Mouse (Mus musculus) heart, embryonic 12.5 days (tissue): ENCODE data around the gene Tnks1bp1. TPM values are rescaled to one million over a fixed set of nuclear protein-coding genes. Genes with fewer than 3 reads are reported as not detected.
A peak's percentile ranks its signal among the peaks of the same experiment; 100 is the strongest.

Experiments
- ATAC-seq: fragments of 200-750 bp; cut with Nextera tagmentation; 2 replicates; pipeline ENCODE4 v1.8.0; 2017; ENCODE audit warnings: moderate TSS enrichment, moderate library complexity; ENCODE audit not compliant: insufficient number of reproducible peaks, low FRiP score
- H3K27ac ChIP-seq: fragments of 300-500 bp; sonication (generic); 2 replicates; pipeline ENCODE4 v1.5.1; 2016; ENCODE audit warnings: mild to moderate bottlenecking, moderate library complexity; ENCODE audit not compliant: poor library complexity, severe bottlenecking
- H3K27me3 ChIP-seq: fragments of 300-500 bp; sonication (generic); replicated peaks from 2 replicates; pipeline ENCODE4 v1.6.1; 2016; ENCODE audit warnings: mild to moderate bottlenecking, moderate library complexity
- H3K36me3 ChIP-seq: fragments of 300-500 bp; sonication (generic); 2 replicates; pipeline ENCODE4 v1.6.1; 2016; ENCODE audit warnings: mild to moderate bottlenecking, moderate library complexity
- H3K4me1 ChIP-seq: fragments of 300-500 bp; sonication (generic); replicated peaks from 2 replicates; pipeline ENCODE4 v1.6.1; 2016; ENCODE audit warnings: mild to moderate bottlenecking
- H3K4me2 ChIP-seq: fragments of 300-500 bp; sonication (generic); 2 replicates; pipeline ENCODE4 v1.6.1; 2016; ENCODE audit warnings: mild to moderate bottlenecking, moderate library complexity
- H3K4me3 ChIP-seq: fragments of 300-500 bp; sonication (generic); 2 replicates; pipeline ENCODE4 v1.5.1; 2016; ENCODE audit warnings: mild to moderate bottlenecking
- H3K9ac ChIP-seq: fragments of 300-500 bp; sonication (generic); 2 replicates; pipeline ENCODE4 v1.6.1; 2016; ENCODE audit warnings: mild to moderate bottlenecking, moderate library complexity
- H3K9me3 ChIP-seq: fragments of 300-500 bp; sonication (generic); replicated peaks from 2 replicates; pipeline ENCODE4 v1.6.1; 2016; ENCODE audit warnings: mild to moderate bottlenecking, moderate library complexity
- WGBS: fragments of 180-500 bp; shearing (Covaris S2); methylation state at CpG from one replicate; pipeline ENCODE4 v1.1.7; 2016; 5-methylcytosine and 5-hydroxymethylcytosine counted together
- polyA plus RNA-seq: library from polyadenylated mRNA; unstranded; fragments of >200 nt; fragmentation: Nextera tagmentation; extraction: Ambion mirVana; gene quantifications from 2 replicates; pipeline ENCODE4 v1.2.1, GENCODE M21; 2016

Gene Tnks1bp1
- polyA plus RNA-seq: 33.2 and 36.6 TPM in 2 replicates

DNA sequence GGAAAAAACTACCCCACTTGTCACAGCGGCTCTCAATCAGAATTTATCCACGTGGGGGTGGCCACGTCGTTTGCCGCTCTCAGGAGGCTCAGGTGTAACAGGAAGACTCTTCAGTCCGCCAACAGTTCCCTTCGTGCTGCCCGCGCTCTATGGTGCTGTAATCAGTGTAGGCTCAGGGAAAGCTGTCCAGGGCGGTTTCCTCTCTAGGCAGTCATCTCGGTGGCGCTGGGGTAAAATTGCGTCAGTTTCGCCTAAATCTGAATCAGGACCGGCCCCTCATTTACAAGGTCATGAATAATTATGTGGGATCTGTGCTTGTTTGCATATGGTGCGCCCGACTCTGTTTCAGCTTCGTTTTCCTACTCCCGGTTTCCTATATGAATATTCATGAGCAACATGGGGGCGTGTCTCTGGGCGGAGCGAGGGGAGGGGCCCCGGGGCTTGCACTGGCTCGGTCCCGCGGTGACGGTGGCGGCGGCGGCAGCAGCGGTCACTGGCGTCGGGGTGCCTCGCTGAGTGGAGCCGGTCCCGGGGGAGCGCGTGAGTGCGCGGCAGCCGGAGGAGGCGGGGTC lies at the start of gene Tnks1bp1:
TSS of gene Tnks1bp1 (plus strand) at position 427 of the 572 bp plus-strand sequence.
- H3K4me3 ChIP-seq: peak within 1 kb of the TSS; percentile 84
- peaks cover 56% of the 10 kb centered on the region for H3K36me3 ChIP-seq
- ATAC-seq: peak; percentile 89
- H3K27me3 ChIP-seq: no peaks in the 10 kb centered on the region
- WGBS: 1% methylated on average over 42 of the region's 42 CpGs
- H3K9me3 ChIP-seq: no peaks in the 10 kb centered on the region
- peak within 1 kb of the TSS; percentile 93 for H3K27ac ChIP-seq
- H3K4me1 ChIP-seq: peaks cover 46% of the 10 kb centered on the region
- H3K9ac ChIP-seq: peak within 1 kb of the TSS; percentile 91
- H3K4me2 ChIP-seq: peak within 1 kb of the TSS; percentile 83

DNA sequence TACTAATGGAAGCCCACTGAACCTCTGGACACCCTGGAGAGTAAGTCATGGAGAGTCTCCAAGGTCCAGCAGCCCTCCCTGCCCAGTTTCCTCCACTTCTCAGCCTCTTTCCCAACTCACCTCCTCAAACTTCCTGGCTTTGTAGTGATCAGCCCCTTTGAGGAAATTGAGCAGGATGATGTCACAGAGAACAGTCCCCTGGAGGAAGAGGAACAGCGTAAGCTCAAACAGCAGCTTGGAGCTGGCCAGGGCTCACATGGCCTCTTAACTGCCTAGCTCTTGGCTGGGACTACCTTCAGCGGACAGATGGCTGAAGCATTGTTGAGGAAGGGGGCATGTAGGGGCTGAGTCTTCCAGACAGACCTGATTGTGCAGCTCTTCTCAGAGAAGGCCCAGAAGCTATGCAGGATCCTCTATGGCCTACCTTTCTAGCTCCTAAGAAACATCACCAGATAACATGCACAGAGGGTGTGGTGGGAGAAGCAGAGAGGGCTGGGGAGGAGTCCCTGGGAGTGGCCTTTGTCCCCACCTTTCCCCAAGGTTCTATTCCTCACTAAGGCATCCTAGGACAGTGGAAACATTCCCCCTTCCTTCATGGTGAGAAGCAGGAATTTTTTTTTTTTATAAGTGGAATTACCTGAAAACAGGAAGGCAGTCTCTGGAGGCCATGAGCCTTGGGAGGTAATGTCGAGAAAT lies 48.2 kb upstream of the Tnks1bp1 start:
- no peak overlapping the region for H3K9ac ChIP-seq
- WGBS: 66% methylated on average over 3 of the region's 3 CpGs
- no peaks in the 10 kb centered on the region for H3K27me3 ChIP-seq
- H3K4me2 ChIP-seq: no peak overlapping the region
- H3K36me3 ChIP-seq: no peaks in the 10 kb centered on the region
- H3K4me1 ChIP-seq: peaks cover 16% of the 10 kb centered on the region
- no peaks in the 10 kb centered on the region for H3K9me3 ChIP-seq
- H3K4me3 ChIP-seq: no peak overlapping the region
- ATAC-seq: peak; percentile 37; the same call in 1 of the 2 replicates
- 0 out of 2 replicates have a peak overlapping the region, but pooled peaks have one; percentile 23 for H3K27ac ChIP-seq

DNA sequence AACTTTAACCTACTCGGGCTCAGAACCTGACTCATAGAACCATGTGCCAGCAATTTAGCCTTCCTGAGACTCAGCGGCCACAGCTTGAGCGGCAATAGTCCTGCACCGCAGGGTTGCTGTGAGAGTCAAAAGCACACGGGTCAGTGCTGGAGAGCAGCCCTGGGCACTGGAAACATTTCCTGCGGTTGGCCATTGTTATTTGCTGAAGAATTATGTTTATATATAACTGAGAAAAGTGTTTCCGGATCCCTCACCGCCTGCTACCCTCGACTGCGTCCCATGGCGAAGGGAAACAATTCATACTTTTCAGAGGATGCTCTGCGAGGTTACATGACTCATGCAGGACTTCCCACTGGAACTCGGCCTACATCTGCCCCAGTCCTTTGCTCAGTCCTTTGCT lies 46.3 kb upstream of the Tnks1bp1 start:
- WGBS: 78% methylated on average over 13 of the region's 13 CpGs
- no peak overlapping the region for H3K4me2 ChIP-seq
- H3K9ac ChIP-seq: no peak overlapping the region
- H3K36me3 ChIP-seq: no peaks in the 10 kb centered on the region
- no peaks in the 10 kb centered on the region for H3K27me3 ChIP-seq
- no peak overlapping the region for H3K4me3 ChIP-seq
- peaks cover 19% of the 10 kb centered on the region for H3K4me1 ChIP-seq
- no peak overlapping the region for H3K27ac ChIP-seq
- ATAC-seq: no peak
- no peaks in the 10 kb centered on the region for H3K9me3 ChIP-seq

DNA sequence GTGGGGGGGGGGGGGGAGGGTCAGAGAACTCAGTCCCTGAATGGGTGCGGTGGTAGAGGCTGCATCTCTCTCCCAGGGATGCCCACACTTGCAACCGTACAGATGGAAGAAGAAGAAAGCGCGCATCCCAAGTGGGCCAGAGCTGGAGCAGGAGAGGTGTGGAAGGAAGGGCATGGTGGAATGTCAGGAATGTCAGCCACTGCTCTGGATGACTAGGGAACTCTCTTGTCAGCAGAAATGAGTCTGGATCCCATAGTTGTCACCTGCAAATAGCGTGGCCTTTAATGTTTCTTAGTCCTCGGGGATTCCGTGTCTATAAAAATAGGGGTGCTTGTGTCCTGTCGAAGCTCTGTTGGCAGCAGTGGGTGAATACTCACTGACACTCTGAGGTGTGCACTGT lies 45.2 kb upstream of the Tnks1bp1 start:
- 40% methylated on average over 8 of the region's 8 CpGs for WGBS
- Histone ChIP-seq H3K4me1 (peaks cover 29% of the 10 kb centered on the region), H3K4me2 (no peak overlapping the region), H3K36me3 (no peaks in the 10 kb centered on the region), H3K4me3 (no peak overlapping the region), H3K9ac (no peak overlapping the region), H3K9me3 (no peaks in the 10 kb centered on the region), H3K27ac (0 out of 2 replicates have a peak overlapping the region, but pooled peaks have one; percentile 17), H3K27me3 (no peaks in the 10 kb centered on the region)
- 0 out of 2 replicates have a peak, but pooled peaks have one; percentile 34 for ATAC-seq

DNA sequence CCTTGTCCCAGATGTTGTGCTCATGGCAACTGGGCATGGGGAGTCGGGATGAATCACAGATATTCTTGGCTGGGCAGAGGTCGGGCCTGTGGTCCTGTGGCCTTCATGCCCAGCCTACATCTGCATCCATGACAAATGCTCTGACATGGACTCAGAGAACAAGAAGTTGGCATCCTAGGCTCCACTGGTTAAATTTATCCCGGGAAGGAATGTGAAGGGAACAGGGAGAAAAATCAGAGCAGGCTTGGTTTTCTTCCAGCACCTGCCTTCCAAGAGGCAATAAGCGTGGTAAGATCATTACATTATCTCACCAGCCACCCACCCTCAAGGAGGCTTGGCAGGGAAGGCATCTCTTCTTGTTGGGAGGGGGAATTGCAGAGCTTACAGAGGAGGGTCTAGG lies 43.5 kb upstream of the Tnks1bp1 start:
- Histone ChIP-seq H3K4me1 (peaks cover 29% of the 10 kb centered on the region), H3K4me3 (no peak overlapping the region), H3K27ac (no peak overlapping the region), H3K27me3 (no peaks in the 10 kb centered on the region), H3K4me2 (no peak overlapping the region), H3K9ac (no peak overlapping the region), H3K36me3 (no peaks in the 10 kb centered on the region), H3K9me3 (no peaks in the 10 kb centered on the region)
- no peak for ATAC-seq
- WGBS: 79% methylated on average over 4 of the region's 4 CpGs

DNA sequence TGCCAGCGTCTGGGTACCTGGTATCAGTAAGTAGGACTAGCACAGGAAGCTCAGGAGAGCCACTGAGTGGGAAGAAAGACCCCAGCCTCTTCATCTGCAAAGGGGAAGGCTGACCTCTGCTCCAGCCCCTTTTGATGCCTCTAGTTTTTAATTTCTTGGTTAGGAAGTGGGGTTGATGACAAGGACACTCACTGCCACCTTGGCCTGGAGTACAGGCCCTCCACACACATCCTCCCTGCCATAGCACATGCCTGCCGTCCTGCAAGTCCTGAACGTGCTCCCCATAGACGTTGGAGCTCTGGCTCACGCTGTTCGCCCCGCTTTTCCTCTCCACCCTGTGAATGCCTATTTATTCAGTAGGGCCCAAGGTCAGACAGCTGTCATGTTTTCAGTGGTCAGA lies 41.2 kb upstream of the Tnks1bp1 start:
- Histone ChIP-seq H3K27me3 (no peaks in the 10 kb centered on the region), H3K36me3 (no peaks in the 10 kb centered on the region), H3K4me2 (no peak overlapping the region), H3K4me3 (no peak overlapping the region), H3K9ac (no peak overlapping the region), H3K9me3 (no peaks in the 10 kb centered on the region), H3K4me1 (peaks cover 47% of the 10 kb centered on the region), H3K27ac (no peak overlapping the region)
- WGBS: 64% methylated on average over 7 of the region's 7 CpGs
- ATAC-seq: no peak

DNA sequence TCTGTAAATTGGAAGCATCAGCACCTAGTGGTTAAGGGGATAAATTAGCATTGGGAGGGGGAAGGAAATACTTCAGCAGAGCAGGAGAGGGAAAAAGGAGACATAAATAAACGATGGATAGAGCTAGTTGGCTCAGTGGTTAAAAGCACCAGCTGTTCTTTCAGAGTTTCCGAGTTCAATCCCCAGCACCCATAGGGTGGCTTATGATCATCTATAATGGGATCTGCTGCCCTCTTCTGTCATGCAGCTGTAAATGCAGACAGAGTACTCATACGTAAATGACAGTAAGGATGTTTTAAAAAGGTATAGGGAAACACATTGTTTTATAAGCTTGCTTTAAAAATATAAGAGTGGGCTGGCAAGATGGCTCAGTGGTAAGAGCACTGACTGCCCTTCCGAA lies 40.1 kb upstream of the Tnks1bp1 start:
- Histone ChIP-seq H3K4me1 (peaks cover 52% of the 10 kb centered on the region), H3K27ac (no peak overlapping the region), H3K36me3 (no peaks in the 10 kb centered on the region), H3K4me2 (no peak overlapping the region), H3K9ac (no peak overlapping the region), H3K9me3 (no peaks in the 10 kb centered on the region), H3K27me3 (no peaks in the 10 kb centered on the region), H3K4me3 (no peak overlapping the region)
- WGBS: 33% methylated on average over 4 of the region's 4 CpGs
- no peak for ATAC-seq

DNA sequence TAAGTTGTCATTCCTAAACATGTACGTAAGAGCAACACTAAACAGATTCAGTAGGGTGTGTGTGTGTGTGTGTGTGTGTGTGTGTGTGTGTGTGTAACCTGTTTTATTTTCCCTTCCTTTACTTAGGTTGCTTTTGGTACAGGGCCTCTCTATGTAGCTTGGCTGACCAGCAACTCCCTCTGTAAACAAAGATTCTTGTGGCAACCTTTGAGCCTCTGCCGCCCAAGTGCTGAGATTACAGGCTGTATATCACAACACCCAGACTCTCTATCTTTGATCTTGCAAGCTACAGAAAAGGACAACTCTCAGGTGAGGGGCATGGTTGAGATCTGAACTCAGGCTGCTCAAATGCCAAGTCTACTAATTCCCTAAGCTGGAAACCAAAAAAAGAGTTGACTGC lies 38.6 kb upstream of the Tnks1bp1 start:
- Histone ChIP-seq H3K4me1 (peaks cover 47% of the 10 kb centered on the region), H3K36me3 (no peaks in the 10 kb centered on the region), H3K9me3 (no peaks in the 10 kb centered on the region), H3K27me3 (no peaks in the 10 kb centered on the region), H3K27ac (no peak overlapping the region), H3K4me2 (no peak overlapping the region), H3K9ac (no peak overlapping the region), H3K4me3 (no peak overlapping the region)
- WGBS: 73% methylated on average over 2 of the region's 2 CpGs
- no peak for ATAC-seq

DNA sequence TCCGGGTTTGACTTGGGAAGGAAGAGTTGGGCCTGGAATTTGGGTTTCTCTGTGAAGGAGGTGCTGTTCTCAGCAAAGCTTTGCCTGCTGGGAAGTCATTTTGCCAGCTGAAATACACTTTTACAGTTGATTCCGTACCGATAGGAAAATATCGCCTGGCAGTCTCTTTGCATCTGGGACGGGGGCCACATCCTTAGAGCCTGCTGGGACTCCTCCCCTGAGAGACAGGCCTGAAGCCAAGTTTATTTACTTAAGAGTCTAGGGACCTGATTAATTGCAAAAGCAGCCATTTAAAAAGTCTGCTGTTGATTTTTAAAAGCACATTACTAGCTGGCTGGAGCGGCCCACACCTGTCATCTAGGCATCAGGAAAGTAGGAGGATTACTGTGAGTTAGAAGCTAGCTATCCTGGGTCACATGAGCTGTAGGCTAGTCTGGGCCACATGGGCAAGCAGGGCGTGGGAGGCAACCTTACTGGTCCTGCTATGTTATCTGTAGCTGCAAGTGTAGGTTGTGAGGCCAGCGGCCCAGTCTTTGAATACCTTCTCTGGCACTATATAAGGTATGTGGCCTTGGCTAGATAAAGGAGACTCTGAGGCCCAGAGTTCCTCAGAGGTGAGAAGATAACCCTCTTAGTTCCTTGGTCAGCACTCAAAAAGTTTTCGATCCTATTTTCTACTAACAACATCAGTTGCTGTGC lies 35.8 kb upstream of the Tnks1bp1 start:
- ATAC-seq: peak; percentile 88
- Histone ChIP-seq H3K4me3 (no peak overlapping the region), H3K27me3 (no peaks in the 10 kb centered on the region), H3K9me3 (no peaks in the 10 kb centered on the region), H3K9ac (no peak overlapping the region), H3K4me2 (peak overlapping the region; percentile 3; the same call in 1 of the 2 replicates), H3K27ac (peak overlapping the region; percentile 30), H3K36me3 (no peaks in the 10 kb centered on the region), H3K4me1 (peaks cover 53% of the 10 kb centered on the region)
- WGBS: 29% methylated on average over 9 of the region's 9 CpGs

DNA sequence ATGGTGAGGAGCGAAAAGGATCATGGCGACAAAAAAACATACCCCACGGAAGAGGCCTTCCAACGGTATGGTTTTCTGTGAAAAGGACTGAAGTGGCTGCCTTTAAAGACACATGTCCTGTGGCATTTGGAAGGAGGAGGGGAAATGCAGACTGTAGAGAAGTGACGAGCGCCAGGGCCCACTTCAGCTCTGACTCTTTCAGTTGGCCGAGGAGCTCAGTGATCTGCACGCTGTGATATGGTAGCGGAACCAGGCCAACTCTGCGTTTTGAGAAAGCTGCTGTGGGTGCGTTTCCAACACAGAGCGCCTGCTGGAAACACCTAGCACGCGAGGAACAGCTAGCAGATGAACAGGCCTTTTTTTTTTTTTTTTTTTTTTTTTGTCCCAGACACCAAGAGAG lies 35.1 kb upstream of the Tnks1bp1 start:
- Histone ChIP-seq H3K9ac (no peak overlapping the region), H3K36me3 (no peaks in the 10 kb centered on the region), H3K4me3 (no peak overlapping the region), H3K9me3 (no peaks in the 10 kb centered on the region), H3K4me2 (peak overlapping the region; percentile 3; the same call in 1 of the 2 replicates), H3K4me1 (peaks cover 48% of the 10 kb centered on the region), H3K27me3 (no peaks in the 10 kb centered on the region), H3K27ac (peak overlapping the region; percentile 29)
- 51% methylated on average over 14 of the region's 14 CpGs for WGBS
- ATAC-seq: peak; percentile 60

DNA sequence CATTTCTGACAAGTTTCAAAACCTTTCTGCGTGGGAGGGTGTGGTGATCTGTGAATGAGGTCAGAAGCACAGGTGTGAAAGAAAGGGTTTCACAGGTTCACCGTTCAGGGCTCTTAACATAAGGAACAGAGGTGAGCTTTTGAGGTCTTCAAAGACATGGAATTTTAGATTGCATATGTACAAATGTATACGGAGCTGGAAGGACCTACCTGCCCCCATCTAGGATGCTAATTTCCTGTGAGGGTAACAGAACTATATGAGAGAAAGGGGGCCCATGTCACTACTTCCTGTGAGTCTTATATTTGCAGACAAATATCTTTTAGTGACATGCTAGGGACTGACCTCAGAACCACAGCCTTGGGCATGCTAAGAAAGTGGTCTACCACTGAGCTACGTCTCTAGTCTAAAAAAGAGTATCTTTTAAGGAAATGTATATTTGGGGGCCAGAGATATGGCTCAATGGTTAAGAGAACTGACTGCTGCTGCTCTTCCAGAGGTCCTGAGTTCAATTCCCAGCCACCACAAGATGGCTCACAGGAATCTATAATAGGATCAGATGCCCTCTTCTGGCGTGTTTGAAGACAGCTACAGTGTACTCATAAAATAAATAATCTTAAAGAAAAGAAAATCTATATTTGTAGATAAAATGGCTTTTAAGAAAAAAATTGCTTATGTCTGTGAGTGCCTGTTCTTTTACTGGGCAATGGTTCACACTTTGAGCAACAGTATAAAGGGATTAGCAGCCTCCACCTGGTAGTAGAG lies 33.8 kb upstream of the Tnks1bp1 start:
- Histone ChIP-seq H3K27ac (no peak overlapping the region), H3K4me1 (peaks cover 48% of the 10 kb centered on the region), H3K27me3 (no peaks in the 10 kb centered on the region), H3K9ac (no peak overlapping the region), H3K9me3 (no peaks in the 10 kb centered on the region), H3K4me3 (no peak overlapping the region), H3K36me3 (no peaks in the 10 kb centered on the region), H3K4me2 (no peak overlapping the region)
- WGBS: 81% methylated on average over 5 of the region's 5 CpGs
- ATAC-seq: no peak
